Mouse (Mus musculus) monocyte, adult 5-6 weeks (primary cell): ENCODE results near the gene Borcs8. TPM values are rescaled to one million over a fixed set of nuclear protein-coding genes. Genes with fewer than 3 reads are reported as not detected.

ENCODE experiments used
- ATAC-seq: fragments of 153-309, 156-312 bp; replicated peaks from 2 replicates; pipeline ENCODE4 v1.8.0; 2017; ENCODE audit warnings: mild to moderate bottlenecking; ENCODE audit not compliant: low TSS enrichment, insufficient number of reproducible peaks, severe bottlenecking, poor library complexity, low FRiP score
- total RNA-seq: library from RNA; stranded (forward); fragments of 200-1000, 200-491, 200-594 nt; gene quantifications from 3 replicates; pipeline ENCODE4 v1.2.3, GENCODE M21; 2017

The Borcs8 gene
- total RNA-seq, 1 experiment from 2014 or later = 63.2 TPM

DNA sequence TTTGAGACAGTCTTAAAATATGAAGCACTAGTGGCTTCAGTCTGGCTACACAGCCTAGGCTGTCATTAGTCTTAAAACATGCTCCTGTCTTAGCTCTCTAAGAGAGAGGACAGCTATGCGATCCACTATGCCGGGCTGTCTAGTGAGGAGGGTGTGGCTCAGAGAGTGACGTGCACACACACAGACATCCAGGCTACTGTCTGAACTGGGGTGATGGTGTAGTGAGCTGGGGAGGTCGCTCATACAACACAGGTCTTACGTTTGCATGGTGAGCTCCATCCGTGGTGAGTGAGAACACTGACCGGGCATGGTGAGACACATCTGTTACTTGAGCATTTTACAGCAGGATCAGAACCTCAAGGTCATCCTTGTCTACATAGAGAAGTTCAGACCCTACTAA lies 31.9 kb downstream of the Borcs8 start:
- no peak for ATAC-seq

DNA sequence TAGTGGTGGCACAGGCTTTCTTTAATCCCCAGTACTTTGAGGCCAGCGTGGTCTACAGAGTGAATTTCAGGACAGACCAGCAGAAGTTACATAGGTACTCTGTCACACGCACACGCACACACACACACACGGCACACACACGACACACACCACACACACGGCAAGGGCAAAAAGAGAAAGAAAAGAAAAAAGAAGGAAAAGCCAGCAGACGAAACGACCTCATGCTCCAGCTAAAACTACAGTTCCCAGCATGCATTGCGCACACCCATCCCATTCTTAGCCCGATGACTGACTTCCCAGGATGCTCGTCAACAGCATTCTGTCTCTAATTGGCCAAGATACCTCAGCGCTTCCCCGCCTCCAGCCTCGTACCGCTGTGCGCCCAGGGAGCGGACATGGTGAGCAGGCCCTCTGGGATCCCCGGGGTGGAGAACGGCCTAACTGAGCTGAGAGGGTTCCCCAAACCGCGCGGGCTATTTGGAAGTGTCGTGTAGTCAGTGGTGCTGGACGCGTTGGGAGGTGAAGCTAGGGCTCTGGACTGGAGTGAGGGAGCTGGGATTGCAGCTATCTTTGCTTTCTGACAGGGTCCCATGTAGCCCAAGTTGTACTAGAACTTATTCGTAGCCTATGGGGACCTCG lies 32.9 kb downstream of the Borcs8 start, which contains the start of gene Tmem161a:
Tmem161a (plus strand) TSS at position 314 of the 639 bp plus-strand sequence.
- peak; percentile 99 for ATAC-seq

DNA sequence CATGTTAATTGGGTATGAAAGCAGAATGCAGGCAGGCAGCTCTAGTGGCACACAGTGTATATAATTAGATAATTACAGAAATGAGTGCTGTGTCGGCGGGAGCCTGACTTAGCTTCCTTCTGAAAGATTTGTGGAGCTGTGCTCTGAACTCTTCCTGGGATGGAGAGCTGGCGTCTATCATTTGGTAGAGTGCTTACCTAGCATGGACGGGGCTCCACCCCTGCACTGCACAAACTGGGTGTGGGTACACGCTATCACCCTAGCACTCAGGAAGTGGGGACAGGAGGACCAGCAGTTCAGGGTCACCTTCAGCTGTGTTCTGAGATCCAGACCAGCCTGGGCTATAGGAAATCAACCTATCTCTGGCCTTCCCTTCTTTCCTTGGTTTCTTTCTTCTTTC lies 34.0 kb downstream of the Borcs8 start:
- no peak for ATAC-seq

GRCm38 (mm10) chr8:70174079-70174478 lies 34.8 kb downstream of the Borcs8 start:
- no peak for ATAC-seq

GRCm38 (mm10) chr8:70178231-70178630 lies 38.9 kb downstream of the Borcs8 start:
- ATAC-seq = no peak

DNA sequence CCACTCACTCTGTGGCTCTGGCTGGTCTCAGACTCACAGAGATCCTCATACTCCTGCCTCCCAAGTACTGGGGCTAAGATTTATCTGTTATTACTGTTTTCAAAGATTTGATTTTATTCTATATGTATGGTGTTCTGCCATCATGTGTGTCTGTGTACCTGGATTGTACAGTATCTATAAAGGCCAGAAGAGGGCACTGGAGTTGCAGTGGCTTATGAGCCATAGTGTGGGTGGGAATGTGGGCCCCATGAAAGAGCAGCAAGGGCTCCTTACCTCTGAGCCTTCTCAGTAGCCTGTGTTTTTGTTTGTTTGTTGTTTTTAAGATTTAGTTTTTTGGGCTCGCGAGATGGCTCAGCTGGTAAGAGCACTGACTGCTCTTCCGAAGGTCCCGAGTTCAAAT lies 39.8 kb downstream of the Borcs8 start:
- no peak for ATAC-seq

- no peak for ATAC-seq
Measured at GRCm38 (mm10) chr8:70181212-70181902, 42.1 kb downstream of the Borcs8 start.

DNA sequence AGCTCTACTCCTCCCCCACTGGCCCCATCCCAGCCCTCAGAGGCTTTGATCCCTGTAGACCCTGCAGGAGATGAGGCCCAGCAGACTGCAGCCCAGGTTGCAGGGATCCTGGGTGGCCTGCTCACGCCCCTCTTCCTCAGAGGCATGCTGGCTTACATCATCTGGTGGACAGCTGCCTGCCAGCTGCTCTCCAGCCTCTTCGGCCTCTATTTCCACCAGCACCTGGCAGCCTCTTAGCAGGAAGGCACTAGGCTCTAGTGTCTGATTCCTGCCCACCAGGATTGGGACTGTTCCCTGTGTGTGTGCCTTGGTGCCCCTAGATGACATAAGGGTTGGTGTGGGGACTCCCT lies 42.6 kb downstream of the Borcs8 start:
- no peak for ATAC-seq

- ATAC-seq = no peak
Measured at GRCm38 (mm10) chr8:70183194-70183593, 43.9 kb downstream of the Borcs8 start.

DNA sequence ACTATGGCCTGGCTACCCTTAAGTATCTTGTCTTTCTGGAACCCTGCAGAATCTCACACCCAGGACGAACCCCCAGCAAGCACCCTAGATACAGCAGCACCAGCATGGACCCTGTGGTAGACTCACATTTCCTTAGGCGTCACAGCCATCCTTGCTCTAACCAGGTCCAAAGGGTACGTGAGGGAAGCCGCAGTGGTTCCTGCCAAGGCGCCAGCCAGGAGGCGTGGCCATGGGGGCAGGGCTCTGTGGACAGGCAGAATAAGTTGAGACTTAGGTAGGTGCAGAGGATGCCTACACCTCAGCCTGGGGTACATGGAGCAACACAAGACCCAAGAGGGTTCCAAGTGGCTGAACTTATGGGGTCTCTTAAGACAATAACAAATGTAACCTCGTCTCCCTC lies 49.4 kb downstream of the Borcs8 start:
- ATAC-seq = no peak

GRCm38 (mm10) chr8:70193238-70193637 lies 53.9 kb downstream of the Borcs8 start:
- ATAC-seq = no peak

DNA sequence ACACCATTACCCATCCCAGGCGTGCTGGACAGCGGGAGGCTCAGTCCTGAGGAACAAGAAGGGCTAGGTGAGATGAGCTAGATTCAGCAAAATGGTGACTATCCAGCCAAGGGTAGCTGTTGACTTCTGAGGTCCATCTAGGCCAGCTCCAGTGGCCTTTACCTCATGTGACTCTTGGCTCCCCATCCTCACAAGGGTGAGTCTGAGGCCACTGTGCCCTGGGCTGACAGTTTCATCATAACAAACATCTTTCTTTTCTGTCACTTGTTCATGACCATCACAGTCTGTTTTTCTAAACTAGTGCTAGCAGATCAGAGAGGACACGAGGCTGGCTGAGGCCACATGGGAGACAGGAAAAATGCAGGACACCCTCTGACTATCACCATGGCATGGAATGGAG lies 54.9 kb downstream of the Borcs8 start:
- ATAC-seq = no peak

GRCm38 (mm10) chr8:70195762-70196161 lies 56.5 kb downstream of the Borcs8 start:
- ATAC-seq = no peak

Other genes with a start within 250 kb of the Borcs8 start
- 0.95 to 1.6 TPM (median 1.1 TPM) in 3 replicates for gene Tssk6, start 237.3 kb upstream of the Borcs8 start, total RNA-seq
- 91.2 to 131 TPM (median 108 TPM) in 3 replicates for gene Ndufa13, start 236.9 kb upstream of the Borcs8 start, total RNA-seq
- not detected in 3 replicates for gene Yjefn3, start 236.8 kb upstream of the Borcs8 start, total RNA-seq
- 65.6 to 93.7 TPM (median 68.3 TPM) in 3 replicates for gene Gatad2a, start 143.1 kb upstream of the Borcs8 start, total RNA-seq
- 58.1 to 68.4 TPM (median 66.0 TPM) in 3 replicates for gene Mau2, start 96.8 kb upstream of the Borcs8 start, total RNA-seq
- 32.1 to 49.3 TPM (median 38.7 TPM) in 3 replicates for gene Sugp1, start 96.7 kb upstream of the Borcs8 start, total RNA-seq
- gene Tm6sf2, start 66.6 kb upstream of the Borcs8 start, total RNA-seq = 3.2 to 3.9 TPM in 2 of 3 replicates, not detected in the other
- gene Hapln4, start 56.0 kb upstream of the Borcs8 start, total RNA-seq = not detected in 3 replicates
- gene Ncan, start 18.6 kb upstream of the Borcs8 start, total RNA-seq = not detected in 3 replicates
- gene Nr2c2ap, start 8.2 kb upstream of the Borcs8 start, total RNA-seq = 6.0 to 12.0 TPM (median 11.1 TPM) in 3 replicates
- gene Rfxank, start 345 bp upstream of the Borcs8 start, total RNA-seq = 12.5 to 17.9 TPM (median 17.8 TPM) in 3 replicates
- gene Mef2b, start 212 bp downstream of the Borcs8 start, total RNA-seq = 0.78 to 1.5 TPM in 2 of 3 replicates, not detected in the other
- gene Tmem161a, start 32.9 kb downstream of the Borcs8 start, total RNA-seq = 4.2 to 14.5 TPM (median 9.0 TPM) in 3 replicates
- 0.32 to 1.4 TPM in 2 of 3 replicates, not detected in the other for gene Slc25a42, start 72.8 kb downstream of the Borcs8 start, total RNA-seq
- gene Sugp2, start 94.7 kb downstream of the Borcs8 start, total RNA-seq = 14.0 to 47.5 TPM (median 21.6 TPM) in 3 replicates
- 1.7 to 8.4 TPM (median 2.9 TPM) in 3 replicates for gene Armc6, start 95.0 kb downstream of the Borcs8 start, total RNA-seq
- 2.0 to 3.7 TPM (median 3.4 TPM) in 3 replicates for gene Homer3, start 143.3 kb downstream of the Borcs8 start, total RNA-seq
- 74.6 to 94.0 TPM (median 75.3 TPM) in 3 replicates for gene Ddx49, start 163.0 kb downstream of the Borcs8 start, total RNA-seq
- gene Cope, start 163.0 kb downstream of the Borcs8 start, total RNA-seq = 79.7 to 131 TPM (median 108 TPM) in 3 replicates
- not detected in 3 replicates for gene Cers1, start 176.3 kb downstream of the Borcs8 start, total RNA-seq
- not detected in 3 replicates for gene Gdf1, start 190.3 kb downstream of the Borcs8 start, total RNA-seq
- gene Upf1, start 213.8 kb downstream of the Borcs8 start, total RNA-seq = 21.5 to 44.5 TPM (median 27.6 TPM) in 3 replicates
- gene Comp, start 234.1 kb downstream of the Borcs8 start, total RNA-seq = 0.11 to 4.1 TPM (median 0.19 TPM) in 3 replicates